Mouse (Mus musculus): ENCODE measurements around the gene Il2rb. TPM values are rescaled to one million over a fixed set of nuclear protein-coding genes. Genes with fewer than 3 reads are reported as not detected.

Gene Il2rb
- polyA plus RNA-seq, 1 experiment from 2014 or later = 0.42 TPM

DNA sequence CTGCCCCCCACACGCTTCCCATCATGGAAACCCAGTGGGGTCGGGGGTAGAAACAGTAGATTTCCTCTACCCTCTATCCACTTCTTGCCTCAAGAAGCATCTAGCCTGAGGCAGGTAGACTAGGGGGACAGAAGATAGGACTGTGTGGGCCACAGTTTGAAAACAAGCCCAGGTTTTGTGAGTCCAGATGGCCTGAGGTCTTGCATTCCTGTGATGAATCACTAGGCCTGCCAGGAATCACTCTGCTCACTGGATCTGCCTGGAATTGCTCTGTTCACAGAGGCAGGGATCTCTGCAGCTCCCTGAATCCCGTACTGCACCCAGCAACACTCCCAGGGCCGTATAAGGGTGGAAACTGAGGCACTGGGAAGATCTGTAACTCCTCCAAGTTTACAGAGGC is 11.8 kb downstream of the Il2rb start:
- Histone ChIP-seq H3K4me1 (ENCODE audit: control insufficient read depth, insufficient read depth, low read length) (no peaks in the 10 kb centered on the region), H3K27ac (replicated peaks; ENCODE audit: low read depth, low read length) (no peak overlapping the region), H3K9ac (ENCODE audit: low read depth, low read length) (no peak overlapping the region), H3K9me3 (ENCODE audit: control insufficient read depth, low read length) (no peaks in the 10 kb centered on the region), H3K4me2 (ENCODE audit: low read depth, low read length) (no peak overlapping the region), H3K4me3 (ENCODE audit: low read depth, low read length) (no peak overlapping the region), H3K27me3 (replicated peaks; ENCODE audit: control insufficient read depth, insufficient read depth, low read length) (no peaks in the 10 kb centered on the region), H3K36me3 (ENCODE audit: control insufficient read depth, insufficient read depth, low read length) (no peaks in the 10 kb centered on the region)
- no peak for ATAC-seq (ENCODE audit: low read depth)
- 69% methylated on average over 4 of the region's 4 CpGs for WGBS
- no peak for DNase-seq (ENCODE audit: low spot score)

GRCm38 (mm10) chr15:78482518-78482917 is 12.6 kb downstream of the Il2rb start:
- no peaks in the 10 kb centered on the region for H3K27me3 ChIP-seq (replicated peaks; ENCODE audit: control insufficient read depth, insufficient read depth, low read length)
- no peak overlapping the region for H3K27ac ChIP-seq (replicated peaks; ENCODE audit: low read depth, low read length)
- H3K4me1 ChIP-seq (ENCODE audit: control insufficient read depth, insufficient read depth, low read length) = no peaks in the 10 kb centered on the region
- WGBS = 59% methylated on average over 3 of the region's 3 CpGs
- H3K9ac ChIP-seq (ENCODE audit: low read depth, low read length) = no peak overlapping the region
- no peak for DNase-seq (ENCODE audit: low spot score)
- H3K4me2 ChIP-seq (ENCODE audit: low read depth, low read length) = no peak overlapping the region
- no peaks in the 10 kb centered on the region for H3K36me3 ChIP-seq (ENCODE audit: control insufficient read depth, insufficient read depth, low read length)
- no peak for ATAC-seq (ENCODE audit: low read depth)
- no peak overlapping the region for H3K4me3 ChIP-seq (ENCODE audit: low read depth, low read length)
- no peaks in the 10 kb centered on the region for H3K9me3 ChIP-seq (ENCODE audit: control insufficient read depth, low read length)

GRCm38 (mm10) chr15:78481448-78482000 is 13.5 kb downstream of the Il2rb start:
- ATAC-seq (ENCODE audit: low read depth) = no peak
- DNase-seq (ENCODE audit: low spot score) = no peak
- Histone ChIP-seq H3K4me3 (ENCODE audit: low read depth, low read length) (no peak overlapping the region), H3K9me3 (ENCODE audit: control insufficient read depth, low read length) (no peaks in the 10 kb centered on the region), H3K27ac (replicated peaks; ENCODE audit: low read depth, low read length) (no peak overlapping the region), H3K4me2 (ENCODE audit: low read depth, low read length) (no peak overlapping the region), H3K27me3 (replicated peaks; ENCODE audit: control insufficient read depth, insufficient read depth, low read length) (no peaks in the 10 kb centered on the region), H3K9ac (ENCODE audit: low read depth, low read length) (no peak overlapping the region), H3K4me1 (ENCODE audit: control insufficient read depth, insufficient read depth, low read length) (no peaks in the 10 kb centered on the region), H3K36me3 (ENCODE audit: control insufficient read depth, insufficient read depth, low read length) (no peaks in the 10 kb centered on the region)
- 47% methylated on average over 9 of the region's 9 CpGs for WGBS

- DNase-seq (ENCODE audit: low spot score) (no peak), ATAC-seq (ENCODE audit: low read depth) (no peak)
- Histone ChIP-seq H3K9me3 (ENCODE audit: control insufficient read depth, low read length) (no peaks in the 10 kb centered on the region), H3K4me3 (ENCODE audit: low read depth, low read length) (no peak overlapping the region), H3K36me3 (ENCODE audit: control insufficient read depth, insufficient read depth, low read length) (no peaks in the 10 kb centered on the region), H3K27me3 (replicated peaks; ENCODE audit: control insufficient read depth, insufficient read depth, low read length) (no peaks in the 10 kb centered on the region), H3K4me1 (ENCODE audit: control insufficient read depth, insufficient read depth, low read length) (no peaks in the 10 kb centered on the region), H3K27ac (replicated peaks; ENCODE audit: low read depth, low read length) (no peak overlapping the region), H3K4me2 (ENCODE audit: low read depth, low read length) (no peak overlapping the region), H3K9ac (ENCODE audit: low read depth, low read length) (no peak overlapping the region)
- WGBS = 59% methylated on average over 2 of the region's 2 CpGs
Measured at GRCm38 (mm10) chr15:78480991-78481390, 14.1 kb downstream of the Il2rb start.

DNA sequence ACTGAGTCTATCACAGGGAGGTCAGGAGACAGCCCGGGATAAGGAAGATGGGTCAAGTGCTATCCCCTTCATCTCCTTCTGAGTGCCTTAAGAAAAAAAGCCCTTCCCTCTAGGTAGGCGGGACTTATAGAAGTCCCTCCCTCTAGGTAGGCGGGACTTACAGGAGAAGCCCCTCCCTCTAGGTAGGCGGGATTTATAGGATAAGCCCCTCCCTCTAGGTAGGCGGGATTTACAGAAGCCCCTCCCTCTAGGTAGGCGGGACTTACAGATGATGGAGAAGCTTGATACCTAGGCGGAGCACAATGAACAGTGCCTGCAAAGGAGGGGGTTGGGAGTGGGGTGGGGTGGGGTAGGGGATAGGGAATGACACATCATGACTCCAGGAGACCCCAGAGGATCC is 15.0 kb downstream of the Il2rb start:
- ATAC-seq (ENCODE audit: low read depth) (no peak), DNase-seq (ENCODE audit: low spot score) (no peak)
- Histone ChIP-seq H3K4me3 (ENCODE audit: low read depth, low read length) (no peak overlapping the region), H3K27ac (replicated peaks; ENCODE audit: low read depth, low read length) (no peak overlapping the region), H3K9ac (ENCODE audit: low read depth, low read length) (no peak overlapping the region), H3K36me3 (ENCODE audit: control insufficient read depth, insufficient read depth, low read length) (no peaks in the 10 kb centered on the region), H3K27me3 (replicated peaks; ENCODE audit: control insufficient read depth, insufficient read depth, low read length) (no peaks in the 10 kb centered on the region), H3K9me3 (ENCODE audit: control insufficient read depth, low read length) (no peaks in the 10 kb centered on the region), H3K4me1 (ENCODE audit: control insufficient read depth, insufficient read depth, low read length) (no peaks in the 10 kb centered on the region), H3K4me2 (ENCODE audit: low read depth, low read length) (no peak overlapping the region)
- WGBS = 80% methylated on average over 7 of the region's 7 CpGs

GRCm38 (mm10) chr15:78479470-78479869 is 15.6 kb downstream of the Il2rb start:
- DNase-seq (ENCODE audit: low spot score) (no peak), ATAC-seq (ENCODE audit: low read depth) (no peak)
- H3K4me1 ChIP-seq (ENCODE audit: control insufficient read depth, insufficient read depth, low read length) = no peaks in the 10 kb centered on the region
- no peak overlapping the region for H3K9ac ChIP-seq (ENCODE audit: low read depth, low read length)
- H3K27me3 ChIP-seq (replicated peaks; ENCODE audit: control insufficient read depth, insufficient read depth, low read length) = no peaks in the 10 kb centered on the region
- H3K4me2 ChIP-seq (ENCODE audit: low read depth, low read length) = no peak overlapping the region
- H3K36me3 ChIP-seq (ENCODE audit: control insufficient read depth, insufficient read depth, low read length) = no peaks in the 10 kb centered on the region
- no peak overlapping the region for H3K4me3 ChIP-seq (ENCODE audit: low read depth, low read length)
- H3K9me3 ChIP-seq (ENCODE audit: control insufficient read depth, low read length) = no peaks in the 10 kb centered on the region
- no peak overlapping the region for H3K27ac ChIP-seq (replicated peaks; ENCODE audit: low read depth, low read length)
- 80% methylated on average over 5 of the region's 5 CpGs for WGBS

- no peak overlapping the region for H3K27ac ChIP-seq (replicated peaks; ENCODE audit: low read depth, low read length)
- H3K9ac ChIP-seq (ENCODE audit: low read depth, low read length) = no peak overlapping the region
- H3K36me3 ChIP-seq (ENCODE audit: control insufficient read depth, insufficient read depth, low read length) = no peaks in the 10 kb centered on the region
- no peak overlapping the region for H3K4me2 ChIP-seq (ENCODE audit: low read depth, low read length)
- H3K4me3 ChIP-seq (ENCODE audit: low read depth, low read length) = no peak overlapping the region
- H3K27me3 ChIP-seq (replicated peaks; ENCODE audit: control insufficient read depth, insufficient read depth, low read length) = no peaks in the 10 kb centered on the region
- DNase-seq (ENCODE audit: low spot score) (no peak), ATAC-seq (ENCODE audit: low read depth) (no peak)
- WGBS = 91% methylated on average over 4 of the region's 4 CpGs
- no peaks in the 10 kb centered on the region for H3K4me1 ChIP-seq (ENCODE audit: control insufficient read depth, insufficient read depth, low read length)
- H3K9me3 ChIP-seq (ENCODE audit: control insufficient read depth, low read length) = no peaks in the 10 kb centered on the region
Measured at GRCm38 (mm10) chr15:78478073-78478472, 17.0 kb downstream of the Il2rb start.

- Histone ChIP-seq H3K9me3 (ENCODE audit: control insufficient read depth, low read length) (no peaks in the 10 kb centered on the region), H3K4me3 (ENCODE audit: low read depth, low read length) (no peak overlapping the region), H3K4me2 (ENCODE audit: low read depth, low read length) (no peak overlapping the region), H3K9ac (ENCODE audit: low read depth, low read length) (no peak overlapping the region), H3K27me3 (replicated peaks; ENCODE audit: control insufficient read depth, insufficient read depth, low read length) (no peaks in the 10 kb centered on the region), H3K27ac (replicated peaks; ENCODE audit: low read depth, low read length) (no peak overlapping the region), H3K36me3 (ENCODE audit: control insufficient read depth, insufficient read depth, low read length) (no peaks in the 10 kb centered on the region), H3K4me1 (ENCODE audit: control insufficient read depth, insufficient read depth, low read length) (no peaks in the 10 kb centered on the region)
- no peak for ATAC-seq (ENCODE audit: low read depth)
- DNase-seq (ENCODE audit: low spot score) = no peak
- WGBS = 85% methylated on average over 1 of the region's 1 CpGs
Measured at GRCm38 (mm10) chr15:78476878-78477277, 18.2 kb downstream of the Il2rb start.

GRCm38 (mm10) chr15:78475604-78476031 is 19.5 kb downstream of the Il2rb start:
- no peak overlapping the region for H3K9ac ChIP-seq (ENCODE audit: low read depth, low read length)
- ATAC-seq (ENCODE audit: low read depth) = peak; percentile 6; the same call in 1 of the 2 replicates
- H3K4me2 ChIP-seq (ENCODE audit: low read depth, low read length) = no peak overlapping the region
- no peaks in the 10 kb centered on the region for H3K36me3 ChIP-seq (ENCODE audit: control insufficient read depth, insufficient read depth, low read length)
- 50% methylated on average over 3 of the region's 3 CpGs for WGBS
- no peak overlapping the region for H3K27ac ChIP-seq (replicated peaks; ENCODE audit: low read depth, low read length)
- DNase-seq (ENCODE audit: low spot score) = peak; percentile 8
- H3K4me1 ChIP-seq (ENCODE audit: control insufficient read depth, insufficient read depth, low read length) = no peaks in the 10 kb centered on the region
- no peaks in the 10 kb centered on the region for H3K27me3 ChIP-seq (replicated peaks; ENCODE audit: control insufficient read depth, insufficient read depth, low read length)
- H3K9me3 ChIP-seq (ENCODE audit: control insufficient read depth, low read length) = no peaks in the 10 kb centered on the region
- no peak overlapping the region for H3K4me3 ChIP-seq (ENCODE audit: low read depth, low read length)
